Mouse (Mus musculus): ENCODE data around the gene Treh.

The Treh gene

DNA sequence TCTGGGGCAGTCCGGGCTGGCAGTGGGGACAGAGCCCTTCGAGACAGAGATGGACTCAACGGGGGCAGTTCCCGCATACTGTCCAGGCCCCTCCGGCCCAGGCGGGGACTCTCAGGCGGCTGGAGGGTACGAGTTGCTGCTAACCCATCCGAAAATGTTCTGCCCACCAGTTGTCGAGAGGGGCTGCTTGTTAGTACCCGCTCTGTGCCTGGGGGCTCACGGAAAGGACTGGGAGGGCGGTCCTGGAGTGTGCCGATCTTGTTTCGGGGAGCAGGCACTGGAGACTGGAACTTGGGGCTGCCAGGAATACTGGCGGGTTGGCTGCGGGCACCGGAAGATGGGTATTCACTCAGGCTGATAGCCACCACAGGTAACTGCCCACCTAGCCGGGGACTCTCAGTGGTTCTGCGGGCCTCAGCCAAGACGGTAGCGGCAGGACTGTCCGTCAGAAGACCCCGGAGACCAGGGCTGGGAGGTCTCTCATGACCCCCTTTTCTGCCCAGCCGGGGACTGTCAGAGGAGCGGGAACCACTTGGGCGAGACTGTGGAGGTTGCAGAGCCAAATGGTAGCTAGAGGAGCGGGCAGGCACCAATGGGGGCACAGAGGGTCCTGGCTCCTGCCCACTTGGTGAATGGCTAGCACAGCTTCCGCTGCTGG is 42.8 kb downstream of the Treh start:
- no peak for DNase-seq (ENCODE audit: low read depth, low spot score)

DNA sequence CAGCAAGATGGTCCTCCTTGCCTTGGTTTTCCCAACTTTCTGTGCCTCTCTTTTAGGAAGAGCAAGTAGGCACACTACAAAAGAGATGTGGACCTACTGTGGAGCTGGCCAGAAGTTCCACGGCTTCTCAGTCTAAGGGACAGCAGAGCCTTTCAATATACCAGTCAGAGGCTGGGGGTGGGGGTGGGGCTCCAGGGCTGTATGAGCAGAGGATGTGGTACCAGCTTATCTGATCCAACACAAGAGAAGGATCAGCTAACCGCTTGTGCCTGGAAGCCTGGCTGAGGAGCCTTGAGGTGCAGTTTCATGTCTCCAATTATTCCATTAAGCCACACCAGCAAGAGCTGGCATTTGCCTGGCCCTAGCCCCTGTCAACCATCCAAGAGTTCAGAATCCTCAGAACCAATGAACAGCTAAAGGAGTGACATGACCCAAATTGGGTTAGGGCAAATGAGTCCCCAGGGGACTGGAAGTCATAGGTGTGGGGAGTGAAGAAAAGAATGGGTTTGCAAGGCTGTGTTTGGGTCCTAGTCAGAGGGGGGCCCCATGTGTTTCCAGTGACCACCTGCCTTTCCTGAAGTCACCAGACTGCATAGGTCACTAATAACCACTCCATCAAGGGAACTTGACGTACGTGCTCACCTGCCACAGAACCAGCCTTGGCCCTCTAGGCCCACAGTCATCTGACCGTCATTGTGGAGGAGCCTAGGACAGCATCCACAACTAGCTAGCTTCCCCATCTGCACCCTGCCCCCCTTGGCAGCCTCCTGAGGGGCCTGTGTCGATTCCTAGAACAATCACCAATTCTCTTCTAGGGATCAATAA is 44.2 kb downstream of the Treh start:
- no peak for DNase-seq (ENCODE audit: low read depth, low spot score)

DNA sequence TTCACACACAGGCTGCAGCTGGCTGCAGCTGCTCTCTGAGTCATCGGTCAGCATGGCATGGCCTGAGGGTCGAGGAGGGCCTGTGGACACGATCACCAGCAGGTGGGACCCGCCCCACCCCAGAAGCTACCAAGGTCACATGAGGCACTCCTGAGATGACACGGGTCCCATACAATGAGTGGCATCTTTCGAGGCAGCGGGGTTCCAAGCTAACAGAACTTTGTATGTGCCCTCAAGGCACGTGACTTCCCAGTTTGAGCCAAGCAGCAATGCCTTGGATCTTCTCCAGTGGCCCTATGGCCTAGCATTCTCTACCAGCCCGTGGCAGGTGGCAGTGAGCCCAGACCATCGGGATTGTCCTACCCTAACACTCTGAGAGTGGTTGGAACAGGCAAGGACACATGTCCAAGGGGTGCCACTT is 44.8 kb downstream of the Treh start:
- peak; percentile 72 for DNase-seq (ENCODE audit: low read depth, low spot score)

DNA sequence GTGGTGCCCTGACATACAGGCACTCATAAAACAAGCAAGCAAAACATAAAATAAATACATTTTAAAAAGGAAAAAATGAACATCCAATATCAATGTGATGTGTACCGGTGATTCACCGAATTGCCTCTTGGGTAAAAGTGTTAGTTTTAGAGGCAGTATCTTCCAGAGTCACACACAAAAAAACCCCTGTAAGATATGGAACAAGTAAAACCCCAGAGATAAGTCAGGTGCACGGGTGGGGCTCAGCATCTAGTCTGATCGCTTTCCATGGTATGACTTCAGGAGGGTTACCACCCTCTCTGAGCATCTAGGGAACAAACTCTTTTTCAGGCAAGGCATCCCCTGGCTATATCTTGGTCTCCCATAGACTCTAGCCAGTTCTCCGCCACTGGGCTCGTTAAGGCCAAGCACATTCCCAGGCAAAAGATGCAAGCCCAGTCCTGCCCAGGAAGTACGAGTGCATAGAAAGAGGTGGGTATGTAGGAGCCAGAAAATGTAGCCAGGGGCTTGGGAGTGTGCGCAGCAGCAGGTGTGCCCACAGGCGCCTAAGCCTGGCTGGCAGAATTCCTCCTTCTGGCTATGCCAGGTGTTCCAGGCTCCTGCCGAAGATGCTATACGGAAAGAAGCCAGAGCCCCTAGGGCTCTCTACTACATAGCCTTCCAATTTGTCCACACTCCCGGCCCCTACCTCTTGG is 46.1 kb downstream of the Treh start:
- no peak for DNase-seq (ENCODE audit: low read depth, low spot score)

DNA sequence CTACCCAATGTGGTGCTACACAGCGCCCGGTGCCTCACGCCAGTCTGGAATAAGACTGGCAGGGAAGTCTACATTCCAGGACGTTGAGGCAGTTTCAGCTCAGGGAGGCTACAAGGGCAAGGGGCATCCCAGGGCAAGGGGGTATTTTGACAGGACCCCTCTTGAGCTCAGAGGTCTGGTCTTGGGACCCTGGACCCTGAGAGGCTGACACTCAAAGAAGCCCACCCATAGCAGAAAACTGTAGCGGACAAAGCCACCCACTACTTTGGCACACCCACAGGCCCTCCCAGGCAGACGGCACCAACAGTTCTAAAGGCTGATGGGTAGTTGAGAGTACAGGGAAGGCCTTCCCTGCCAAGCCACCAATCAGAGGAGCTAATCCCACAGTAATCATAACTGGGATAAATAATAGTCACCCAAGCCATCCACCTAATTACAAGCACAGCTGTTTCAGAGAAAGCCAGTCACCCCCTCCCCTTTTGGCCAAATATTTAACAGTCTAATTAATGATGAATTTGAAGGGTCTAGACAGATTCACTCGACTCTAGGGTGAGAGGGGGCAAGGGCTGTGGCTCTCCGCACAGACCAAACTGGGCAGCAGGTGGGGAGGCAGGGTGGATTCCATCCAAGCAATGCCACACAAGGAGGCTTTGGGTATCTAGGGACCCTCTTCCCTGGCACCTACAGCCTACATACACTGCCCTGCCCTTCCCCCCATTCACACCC is 46.8 kb downstream of the Treh start:
- no peak for DNase-seq (ENCODE audit: low read depth, low spot score)

DNA sequence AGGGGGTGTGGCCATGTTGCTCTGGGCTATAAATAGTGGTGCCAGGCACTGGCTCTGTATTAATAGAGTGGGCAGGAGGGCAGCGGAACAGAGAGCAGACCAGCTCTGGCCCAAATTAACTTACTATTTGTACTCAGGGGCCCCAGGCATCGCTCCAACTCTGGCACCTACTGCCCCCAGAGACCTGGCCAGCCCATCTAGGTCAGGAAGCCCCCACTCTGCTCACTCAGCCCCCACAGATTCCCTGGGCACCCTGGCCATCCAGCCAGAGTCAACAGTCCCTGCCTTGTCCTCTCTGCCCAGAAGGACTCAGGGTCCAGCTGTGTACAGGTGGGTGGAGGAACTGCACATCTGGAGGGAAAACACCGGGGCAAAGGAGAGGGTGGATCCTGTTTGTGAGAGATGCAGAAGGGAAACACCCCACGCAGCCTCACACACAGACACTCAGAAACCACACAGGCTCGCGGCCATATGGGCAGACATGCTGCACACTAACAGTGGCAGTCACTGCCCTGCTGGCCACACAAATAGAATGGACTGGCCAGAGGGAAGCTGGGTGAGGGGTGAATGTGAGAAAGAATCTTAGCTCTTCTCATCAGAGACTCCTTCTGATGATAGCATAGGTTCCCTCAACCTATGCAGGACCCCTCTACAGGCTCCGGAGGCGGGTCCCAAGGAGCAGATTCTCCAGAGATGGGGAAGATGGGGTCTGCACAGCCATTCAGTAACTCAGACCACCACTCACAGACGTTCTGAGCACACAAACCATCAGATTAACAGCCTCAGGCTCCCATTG is 47.5 kb downstream of the Treh start:
- DNase-seq (ENCODE audit: low read depth, low spot score): no peak

DNA sequence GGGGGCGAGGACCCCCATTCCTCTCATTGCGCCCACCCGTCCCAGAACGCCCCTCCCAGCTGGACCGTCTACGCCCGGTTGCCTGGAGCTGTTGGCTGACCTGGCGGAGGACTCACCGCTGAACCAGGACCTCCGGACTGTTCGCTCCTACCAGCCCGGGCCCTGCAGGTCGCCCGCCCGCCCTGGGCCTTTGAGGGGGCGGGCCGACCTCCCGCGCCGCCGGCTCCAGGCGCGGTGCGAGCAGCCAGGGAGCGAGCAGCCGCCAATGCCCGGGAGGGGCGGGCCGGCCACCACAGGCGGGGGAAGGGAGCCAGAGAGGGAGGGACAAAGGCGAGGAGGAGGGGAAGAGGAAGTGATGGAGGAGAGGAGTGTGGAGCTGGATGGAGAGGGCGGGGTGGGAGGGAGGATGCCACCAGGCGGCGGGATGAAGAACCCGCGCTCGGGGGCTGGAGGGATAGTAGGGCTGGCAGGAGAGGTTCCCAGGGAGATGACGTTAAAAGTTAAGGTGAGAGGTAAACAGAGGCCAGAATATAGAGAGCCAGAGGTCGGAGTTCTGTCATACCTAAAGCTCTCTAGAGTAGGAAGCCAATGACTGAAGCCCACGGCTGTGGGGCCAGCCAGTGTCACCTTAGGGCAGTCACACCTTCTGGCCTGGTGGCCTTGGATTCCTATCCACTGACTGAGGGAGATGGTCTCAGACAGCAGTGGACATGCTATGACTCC is 48.3 kb downstream of the Treh start:
- DNase-seq (ENCODE audit: low read depth, low spot score): peak; percentile 74

DNA sequence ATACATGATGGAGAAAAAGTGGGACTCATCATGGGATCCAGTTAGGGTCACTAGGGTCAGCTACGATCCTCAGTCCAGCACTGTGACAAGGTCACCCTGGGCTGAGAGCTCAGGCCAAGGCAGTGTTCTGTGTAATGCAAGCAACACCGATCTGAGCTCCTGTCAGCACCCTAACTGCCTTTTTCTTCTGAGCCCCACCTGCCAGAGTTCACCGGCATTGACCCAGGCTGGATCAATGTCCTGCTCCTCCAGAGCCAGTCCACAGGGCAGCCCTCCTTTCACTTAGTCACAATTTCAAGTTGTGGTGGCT is 48.8 kb downstream of the Treh start:
- no peak for DNase-seq (ENCODE audit: low read depth, low spot score)

DNA sequence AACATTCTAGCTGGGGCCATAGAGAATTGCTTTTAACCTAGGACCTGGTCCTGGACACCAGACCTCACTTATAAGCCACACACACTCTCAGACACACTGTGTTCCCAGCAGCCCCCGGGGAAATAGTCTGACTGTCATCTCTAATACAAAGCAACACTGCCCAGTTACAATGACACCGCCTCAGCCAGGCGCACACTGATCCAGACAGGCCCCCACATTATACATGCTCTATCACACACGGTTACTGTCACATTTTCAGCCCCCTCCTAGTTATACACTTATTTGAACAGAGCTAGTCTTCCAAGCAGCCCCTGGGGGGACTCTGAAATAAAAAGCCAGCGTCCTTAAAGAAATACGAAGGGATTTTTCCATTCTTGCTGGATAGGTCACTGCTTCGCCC is 49.5 kb downstream of the Treh start:
- no peak for DNase-seq (ENCODE audit: low read depth, low spot score)

DNA sequence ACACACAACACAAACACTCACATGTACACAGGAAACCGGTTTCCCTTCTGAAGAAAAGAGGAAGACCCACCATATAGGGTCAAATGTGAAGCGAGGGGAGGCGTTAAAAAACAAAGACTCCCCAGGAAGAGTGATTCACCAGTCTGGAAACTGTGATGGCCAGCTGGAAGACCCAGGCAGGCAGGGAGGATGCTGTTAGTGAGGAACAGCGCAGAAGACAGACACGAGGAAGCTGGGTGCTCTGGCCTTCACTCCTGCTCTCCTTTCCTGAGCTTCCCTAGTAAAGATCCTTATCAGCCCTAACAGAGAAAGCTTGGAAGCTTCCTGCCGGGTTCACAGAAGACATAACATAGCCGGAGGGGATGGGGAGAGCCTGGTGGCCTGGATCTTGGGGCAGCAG is 50.0 kb downstream of the Treh start:
- DNase-seq (ENCODE audit: low read depth, low spot score): no peak

DNA sequence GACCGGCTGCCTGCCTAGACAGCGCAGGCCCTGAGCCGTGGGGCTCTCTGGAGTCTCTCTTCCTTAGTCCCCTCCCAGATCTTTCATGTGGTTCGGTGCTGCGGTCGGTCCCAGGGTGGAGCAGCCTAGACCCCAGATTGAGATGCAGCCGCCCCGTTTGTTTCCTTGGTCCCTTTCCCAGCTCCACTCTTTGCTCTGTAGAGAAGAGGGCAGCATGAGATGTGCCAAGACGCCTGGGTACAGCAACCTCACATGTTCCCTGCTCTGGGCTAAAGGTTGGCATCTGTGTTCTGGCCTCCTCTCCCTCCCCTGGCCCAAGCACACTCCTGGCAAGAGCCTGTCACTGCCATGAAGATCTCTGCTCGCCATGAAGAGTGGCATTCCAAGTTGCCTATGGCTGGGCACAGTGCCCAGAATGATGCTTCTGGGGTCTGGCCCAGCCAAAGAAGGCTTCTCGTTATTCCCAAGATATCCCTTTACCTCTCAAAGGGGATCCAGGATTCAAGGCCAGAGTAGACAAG is 50.5 kb downstream of the Treh start:
- DNase-seq (ENCODE audit: low read depth, low spot score): no peak

DNA sequence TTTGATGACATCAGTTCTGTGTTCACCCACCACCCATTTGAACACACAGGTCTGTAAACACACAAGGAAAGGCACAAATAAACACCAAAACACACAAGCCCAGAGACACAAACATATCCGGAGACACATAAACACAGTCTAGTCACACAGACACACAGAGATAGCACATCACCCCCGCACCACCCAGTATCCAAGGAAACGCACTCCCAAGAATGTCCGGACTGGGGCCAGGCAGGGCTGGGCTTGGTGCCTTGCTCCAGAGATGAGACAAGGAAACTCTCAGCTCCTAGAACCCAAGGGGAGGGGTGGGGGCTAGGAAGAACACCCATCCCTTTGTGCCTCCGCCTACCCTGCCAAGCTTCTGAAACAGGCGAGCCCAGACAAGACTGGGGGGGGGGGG is 51.2 kb downstream of the Treh start:
- peak; percentile 55 for DNase-seq (ENCODE audit: low read depth, low spot score)

DNA sequence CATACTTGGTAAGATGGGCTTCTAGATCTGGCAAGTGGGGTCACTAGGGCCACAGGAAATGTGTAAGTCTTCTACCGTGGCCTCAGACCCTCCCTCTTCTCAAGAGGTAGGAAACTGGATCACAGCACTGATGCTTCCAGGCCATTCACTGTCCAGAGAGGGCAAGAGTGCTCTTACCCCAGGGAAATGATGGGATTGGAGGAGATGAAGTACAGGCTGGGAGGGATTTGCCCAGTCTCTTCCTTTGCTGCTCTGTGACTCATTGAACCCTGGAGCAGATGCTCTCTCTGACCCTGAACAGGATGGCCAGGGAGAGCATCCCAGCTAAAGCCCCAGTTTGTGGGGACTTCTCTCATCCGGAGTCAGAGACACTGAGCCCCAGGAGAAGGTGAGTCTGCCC is 51.6 kb downstream of the Treh start:
- DNase-seq (ENCODE audit: low read depth, low spot score): no peak

DNA sequence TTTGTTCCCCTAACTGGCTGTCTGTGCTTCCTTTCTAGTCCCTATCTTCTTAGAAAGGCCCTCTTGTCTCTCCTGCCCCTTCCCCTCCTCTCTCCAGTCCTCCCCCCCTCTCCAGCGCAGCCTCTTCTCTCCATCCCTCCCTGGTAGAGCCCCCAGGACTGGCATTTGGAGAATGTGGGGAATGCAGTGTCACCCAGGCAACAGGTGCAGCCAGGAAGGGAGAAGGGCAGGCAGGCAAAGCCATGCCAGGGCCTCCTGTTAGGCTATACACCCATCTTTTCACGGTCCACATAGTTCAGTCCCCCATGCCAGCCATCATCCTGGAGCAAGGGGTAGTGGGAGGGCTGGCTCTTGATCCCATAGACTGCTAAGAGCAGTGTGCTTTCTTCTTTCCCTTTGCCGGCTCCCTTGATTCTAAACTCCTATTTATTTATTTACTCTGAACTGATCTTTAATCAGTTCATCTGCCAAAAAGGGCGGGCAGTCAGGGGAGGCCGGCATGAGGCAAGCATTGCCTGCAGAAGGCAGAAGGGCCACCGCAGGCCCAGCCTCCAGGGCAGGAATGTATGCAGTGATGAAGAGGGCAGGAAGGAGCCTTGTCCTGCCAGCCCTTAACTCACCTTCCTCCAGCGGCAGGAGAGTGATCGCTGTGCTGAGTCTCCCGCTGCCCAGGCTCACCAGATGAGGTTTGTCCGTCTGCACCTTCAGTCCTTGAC is 53.6 kb downstream of the Treh start:
- no peak for DNase-seq (ENCODE audit: low read depth, low spot score)

DNA sequence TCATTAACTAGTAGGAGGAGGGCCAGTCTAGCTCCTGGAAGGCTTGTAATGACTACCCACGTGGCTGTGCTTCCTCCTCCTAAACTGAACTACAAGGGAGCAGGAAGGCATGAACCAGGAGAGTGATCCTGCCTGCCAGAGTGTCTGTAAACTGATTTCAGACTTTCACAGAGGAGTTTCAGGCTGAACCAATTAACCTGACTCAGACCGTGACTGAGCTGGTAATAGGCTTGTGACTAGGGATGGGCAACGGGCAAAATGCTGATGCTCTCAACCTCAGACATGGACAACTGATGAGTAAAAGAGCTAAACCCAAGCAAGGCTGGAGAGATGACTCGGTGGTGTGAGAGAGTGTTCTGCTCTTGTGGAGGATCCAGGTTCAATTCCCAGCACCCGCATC is 54.4 kb downstream of the Treh start:
- no peak for DNase-seq (ENCODE audit: low read depth, low spot score)

DNA sequence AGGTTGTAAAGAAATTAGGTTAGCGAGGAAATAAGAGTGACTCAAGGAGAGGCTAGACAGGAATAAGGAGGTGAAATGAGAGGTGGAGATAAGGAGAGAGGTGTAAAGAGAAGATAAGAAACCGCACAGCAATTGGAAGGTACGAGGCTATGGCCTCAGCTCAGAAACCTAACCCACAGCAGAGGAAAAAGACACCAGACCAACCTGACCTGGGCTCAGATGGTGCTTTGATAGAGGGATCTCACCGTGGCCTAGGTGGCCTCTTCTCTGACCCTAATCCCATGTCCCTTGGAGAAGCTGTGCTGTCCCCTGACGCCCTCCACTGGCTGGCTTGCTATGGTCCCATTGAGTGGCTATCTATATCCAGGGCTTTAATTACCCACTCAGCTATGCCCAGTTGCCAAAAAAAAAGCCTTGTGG is 59.1 kb downstream of the Treh start:
- DNase-seq (ENCODE audit: low read depth, low spot score): no peak

DNA sequence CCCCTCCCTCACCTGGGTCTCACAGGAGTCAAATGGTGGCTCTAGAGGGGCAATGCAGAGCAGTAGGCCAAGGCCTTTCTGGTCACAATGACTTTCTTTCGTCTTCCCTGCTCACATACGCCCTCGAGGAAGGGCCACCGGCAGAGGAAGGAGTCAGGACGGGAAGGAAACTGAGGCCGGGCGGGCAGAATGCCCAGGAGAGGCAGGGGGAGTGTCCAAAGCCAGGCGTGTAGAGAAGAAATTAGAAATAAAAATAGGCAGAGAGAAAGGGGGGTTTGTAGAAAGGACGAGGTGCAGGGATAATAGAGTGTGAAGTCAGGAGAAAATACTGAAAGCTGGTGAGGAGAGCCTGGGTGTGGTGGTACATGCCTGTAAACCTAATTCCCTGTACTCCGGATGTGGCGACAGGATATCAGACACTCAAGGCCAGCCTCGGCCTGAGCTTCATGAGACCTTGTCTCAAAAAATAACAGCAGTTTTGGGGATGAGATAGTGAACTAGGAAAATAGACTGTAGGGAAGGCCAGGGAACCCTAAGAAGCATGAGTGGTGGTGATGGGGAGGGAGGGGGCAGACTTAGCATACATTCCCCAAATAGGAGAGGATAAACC is 60.0 kb downstream of the Treh start:
- no peak for DNase-seq (ENCODE audit: low read depth, low spot score)

DNA sequence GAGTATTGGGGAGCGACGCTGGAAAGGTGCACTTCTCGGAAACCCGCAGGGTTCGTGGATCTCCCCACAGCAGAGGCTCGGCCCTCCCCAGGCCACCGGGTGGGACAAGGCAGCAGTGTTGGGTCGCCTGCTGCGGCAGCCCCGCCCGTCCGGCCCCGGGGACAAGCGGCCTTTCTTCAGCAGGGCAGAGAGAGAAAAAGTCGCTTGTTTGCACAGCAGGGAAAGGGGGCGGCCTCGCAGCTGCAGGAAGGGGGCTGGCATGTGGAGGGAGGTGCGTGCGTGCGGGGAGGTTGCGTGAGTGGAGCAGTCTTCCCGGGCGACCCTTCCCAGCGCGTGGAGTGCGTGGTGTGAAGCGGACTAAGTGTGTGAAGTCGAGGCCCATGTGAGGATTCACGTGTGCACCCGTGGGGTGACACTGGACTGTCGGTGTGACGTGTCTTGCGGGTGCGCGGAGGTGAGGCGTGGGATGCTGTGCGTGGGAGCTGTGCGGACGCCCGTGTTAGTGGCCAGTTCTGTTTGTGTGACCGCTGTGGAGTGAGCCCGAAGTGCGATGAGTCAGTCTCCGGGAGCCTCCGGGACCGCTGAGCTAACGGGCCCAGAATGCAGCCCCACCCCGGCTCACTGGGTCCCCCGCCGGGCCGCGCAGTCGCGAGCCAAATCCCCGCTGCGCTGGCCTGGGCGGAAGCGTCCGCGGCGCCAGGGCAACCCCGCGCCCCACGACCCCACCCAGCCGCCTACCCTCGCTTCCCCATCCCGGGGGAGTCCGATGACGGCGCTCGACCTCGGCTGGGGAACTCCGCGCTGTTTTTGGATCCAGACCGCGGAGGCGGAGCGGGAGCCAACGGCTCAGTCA is 60.9 kb downstream of the Treh start:
- no peak for DNase-seq (ENCODE audit: low read depth, low spot score)

Measured in telencephalon, adult 2 months (tissue).